Mouse (Mus musculus) layer of hippocampus, postnatal 36 days (tissue): ENCODE data around the gene Msmb. TPM values are rescaled to one million over a fixed set of nuclear protein-coding genes. Genes with fewer than 3 reads are reported as not detected.
A peak's percentile ranks its signal among the peaks of the same experiment; 100 is the strongest.
"Not testable (repeated sequence)": the region's sequence is repeated elsewhere in the genome, so short reads cannot be mapped to it uniquely, and the experiment has no call there.

Experiments
- DNase-seq, 2 experiments: peaks; one replicate each; pipeline ENCODE4 v3.0.0; 2022
- total RNA-seq, 2 experiments: library from RNA; stranded (reverse); gene quantifications; 2 replicates each; pipeline ENCODE4 v1.2.3; 2021

The Msmb gene
- total RNA-seq, 2 experiments from 2014 or later = not detected

DNA sequence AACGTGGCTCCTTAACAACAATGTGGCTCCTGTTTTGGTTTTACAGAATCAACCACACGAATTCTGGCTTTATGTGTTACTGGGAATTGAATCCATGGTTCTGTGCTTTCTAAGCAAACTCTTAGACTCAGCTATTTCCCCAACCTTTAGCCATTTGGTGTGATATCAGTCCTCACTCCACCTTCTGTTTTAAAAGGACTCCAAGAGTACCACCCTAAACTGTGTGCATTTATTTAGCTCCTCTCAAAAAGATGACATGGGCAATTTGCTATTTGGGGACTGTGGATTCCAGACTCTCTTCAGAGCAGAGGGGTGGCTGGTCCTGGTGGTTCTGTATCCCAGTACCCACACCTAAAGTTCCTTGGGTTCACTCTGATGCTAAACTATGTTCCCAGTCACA, 4.8 kb downstream of the Msmb start:
- DNase-seq = no peak

DNA sequence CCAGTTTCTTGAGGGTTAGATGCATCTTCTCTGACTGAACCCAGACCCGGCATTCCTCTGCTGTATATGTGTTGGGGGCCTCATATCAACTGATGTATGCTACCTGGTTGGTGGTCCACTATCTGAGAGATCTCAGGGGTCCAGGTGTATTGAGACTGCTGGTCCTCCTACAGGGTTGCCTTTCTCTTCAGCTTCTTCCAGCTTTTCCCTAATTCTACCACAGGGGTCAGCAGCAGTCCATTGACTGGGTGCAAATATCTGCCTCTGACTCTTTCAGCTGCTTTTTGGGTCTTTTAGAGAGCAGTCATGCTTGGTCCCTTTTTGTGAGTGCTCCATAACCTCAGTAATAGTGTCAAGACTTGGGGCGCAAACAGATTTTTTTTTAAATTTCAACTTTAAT, 9.0 kb downstream of the Msmb start:
- DNase-seq = no peak

DNA sequence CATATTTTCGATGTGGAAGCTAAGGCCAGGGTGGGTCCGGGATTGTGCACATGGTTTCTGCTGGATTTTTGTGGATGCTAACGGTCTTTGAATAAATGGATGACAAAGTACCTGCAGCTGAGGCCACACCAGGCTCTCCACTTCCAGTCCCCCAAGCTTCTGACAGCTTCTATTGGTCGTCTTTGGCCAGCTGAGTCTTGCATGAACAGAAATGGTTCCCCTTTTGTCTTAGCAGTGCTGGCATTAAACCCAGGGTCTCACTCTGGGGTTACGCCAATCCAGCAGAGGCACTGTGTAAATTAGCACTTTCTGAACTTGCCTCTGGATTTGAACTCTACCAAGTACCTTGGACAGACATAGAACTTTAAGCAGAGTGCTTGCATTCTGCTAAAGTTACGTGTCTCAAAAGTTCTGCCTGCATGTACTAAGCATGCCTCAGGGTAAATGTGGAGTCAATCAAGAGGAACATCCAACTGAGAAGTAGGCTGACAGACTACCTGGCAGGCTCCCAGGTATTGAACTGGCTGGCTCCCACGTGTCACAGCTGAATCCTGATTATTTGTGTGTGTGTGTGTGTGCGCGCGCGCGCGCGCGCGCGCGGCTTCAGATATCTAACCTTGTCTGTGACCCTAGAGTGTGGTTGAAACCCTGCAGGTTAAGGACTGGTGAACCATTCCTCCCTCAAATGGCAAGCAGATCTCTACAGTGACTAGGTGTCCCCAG, 10.6 kb downstream of the Msmb start:
- no peak for DNase-seq

DNA sequence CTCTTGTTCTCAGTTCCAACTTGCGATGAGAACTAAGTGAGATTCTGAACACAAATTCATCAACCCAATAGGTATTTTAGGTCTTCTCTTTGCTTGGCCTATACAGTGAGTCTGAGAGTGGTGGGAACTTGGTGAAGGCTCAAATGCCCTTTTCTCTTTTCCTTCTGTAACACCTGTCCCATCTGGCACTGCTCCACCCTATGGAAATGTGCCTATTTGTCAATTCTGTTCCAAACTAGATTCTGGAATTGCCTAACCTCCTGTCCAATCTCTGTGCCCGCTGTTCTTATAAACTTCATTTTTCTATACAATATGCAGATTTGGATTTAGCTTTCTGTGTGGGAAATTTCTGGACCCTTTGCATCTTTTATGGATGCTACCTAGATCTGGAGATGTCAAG, 11.3 kb downstream of the Msmb start:
- DNase-seq = no peak

DNA sequence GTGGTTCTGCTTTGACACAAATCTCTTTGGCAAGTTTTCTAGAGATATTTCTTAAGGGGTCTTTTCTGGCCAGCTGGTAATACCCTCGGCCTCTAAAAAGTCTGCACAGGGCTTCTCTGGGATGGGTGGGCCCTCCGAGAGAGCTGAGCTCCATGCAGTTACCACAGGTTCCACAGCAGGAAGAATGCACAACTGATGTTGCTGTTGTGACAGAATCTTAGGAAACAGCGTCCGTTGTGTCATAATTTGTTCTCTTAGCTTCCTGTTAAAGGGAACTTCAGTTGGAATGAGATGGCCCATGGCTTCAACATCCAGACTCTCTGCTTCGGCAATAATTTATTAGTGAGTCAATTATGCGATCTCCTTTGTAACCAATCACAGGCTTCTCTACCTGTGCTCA, 12.9 kb downstream of the Msmb start:
- DNase-seq = no peak

DNA sequence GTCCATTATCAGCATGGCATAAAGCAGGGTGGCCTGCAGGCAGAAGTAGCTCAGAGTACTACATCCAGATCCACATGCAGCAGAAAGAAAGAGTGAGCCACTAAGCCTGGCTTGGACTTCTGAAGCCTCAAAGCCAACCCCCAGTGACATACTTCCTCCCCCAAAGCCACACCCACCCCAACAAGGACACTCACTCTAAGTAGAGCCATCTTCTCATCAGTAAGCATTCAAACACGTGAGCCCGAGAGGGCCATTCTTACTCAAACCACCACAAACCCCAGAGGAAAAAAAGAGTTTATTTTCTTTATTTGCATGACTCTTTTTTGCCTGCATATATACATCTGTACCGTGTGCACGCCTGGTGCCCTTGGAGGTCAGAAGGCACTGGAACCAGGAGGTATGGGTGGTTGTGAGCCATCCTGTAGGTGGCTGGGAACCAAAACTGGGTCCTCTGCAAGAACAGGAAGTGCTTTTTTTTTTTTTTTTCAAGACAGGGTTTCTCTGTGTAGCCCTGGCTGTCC, 17.4 kb downstream of the Msmb start:
- no peak for DNase-seq

DNA sequence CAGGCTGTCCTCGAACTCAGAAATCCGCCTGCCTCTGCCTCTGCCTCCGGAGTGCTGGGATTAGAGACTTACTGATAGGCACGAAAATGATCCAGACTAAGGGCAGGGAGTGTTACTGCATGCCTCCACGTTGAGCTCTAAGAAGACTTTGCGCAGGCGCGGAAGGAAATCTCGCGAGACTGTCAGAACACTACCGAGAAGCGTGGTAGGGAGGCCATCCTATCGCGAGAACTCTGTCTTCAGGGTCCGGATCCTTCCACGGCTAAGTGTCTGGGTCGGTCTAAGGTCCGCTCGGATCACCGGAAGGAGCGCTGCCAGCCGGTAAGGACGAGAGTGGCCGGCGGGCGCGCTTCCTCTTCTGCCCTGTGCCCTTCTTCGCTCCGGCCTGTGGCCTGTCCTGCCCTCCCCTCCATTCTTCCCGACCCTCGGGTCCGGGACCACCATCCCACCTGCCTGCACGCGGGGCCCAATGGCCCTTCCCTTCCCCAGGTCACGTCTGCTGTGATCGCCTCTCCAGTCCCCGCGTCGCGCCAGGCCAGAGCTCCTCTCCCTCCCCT, 17.9 kb downstream of the Msmb start, which contains the start of gene Ncoa4:
Gene Ncoa4, plus strand, starts transcription at position 176 of the 557 bp plus-strand sequence.
- peak; percentile 96 for DNase-seq

DNA sequence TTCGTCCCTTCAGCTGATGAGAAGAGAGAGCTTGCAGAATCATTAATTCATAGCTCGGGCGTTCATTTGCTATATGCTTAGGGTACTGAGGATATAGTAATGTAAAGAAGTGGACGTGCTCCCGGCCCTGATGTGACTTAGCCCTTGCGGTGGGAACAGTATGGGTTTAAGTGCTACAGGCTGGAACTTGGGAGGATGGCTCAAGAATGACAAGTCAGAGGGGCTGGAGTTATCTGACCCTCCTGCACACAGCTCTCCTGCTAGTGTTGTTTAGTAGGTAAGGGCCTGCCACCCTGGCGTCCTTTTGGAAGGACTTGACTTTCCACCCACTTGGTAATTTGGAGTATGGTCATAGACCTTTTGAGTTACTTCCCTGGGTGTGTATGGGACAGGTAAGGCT, 18.7 kb downstream of the Msmb start:
- no peak for DNase-seq

DNA sequence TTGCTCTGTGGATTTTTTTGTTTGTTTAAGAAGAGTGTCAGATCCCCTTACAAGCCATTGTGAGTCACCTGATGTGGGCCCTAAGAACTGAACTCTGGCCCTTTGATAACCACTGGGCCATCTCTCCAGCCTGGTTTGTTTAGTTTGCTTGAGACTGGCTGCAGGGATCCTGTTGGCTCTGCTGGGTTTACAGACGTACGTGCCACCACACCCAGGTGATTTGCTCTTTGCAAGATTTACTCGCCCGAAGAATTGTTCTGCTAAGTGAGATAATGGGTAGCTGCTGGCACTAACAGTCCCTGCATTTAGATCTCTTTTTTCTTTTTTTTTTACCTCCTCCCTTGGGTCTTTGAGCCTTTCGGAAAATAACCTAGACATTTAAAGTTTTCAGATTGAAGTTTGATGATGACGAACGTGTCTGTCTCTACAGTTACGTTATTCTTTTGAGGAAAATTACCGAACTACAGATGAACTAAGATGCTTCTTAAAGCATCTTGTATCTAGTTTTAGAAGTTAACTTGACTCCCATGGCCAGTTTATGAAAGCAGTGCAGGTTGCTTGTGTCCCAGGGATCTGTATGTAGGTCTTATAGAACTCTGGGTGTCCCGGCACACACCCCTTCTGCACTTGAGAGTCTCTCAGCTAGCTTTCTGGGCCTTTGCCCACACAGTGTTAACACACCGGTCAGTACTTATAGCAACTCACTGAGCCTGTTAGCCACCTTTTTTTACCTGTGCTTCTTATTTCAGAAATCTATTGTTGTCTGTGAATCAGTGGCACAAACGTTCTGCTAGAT, 19.5 kb downstream of the Msmb start:
- DNase-seq = no peak

DNA sequence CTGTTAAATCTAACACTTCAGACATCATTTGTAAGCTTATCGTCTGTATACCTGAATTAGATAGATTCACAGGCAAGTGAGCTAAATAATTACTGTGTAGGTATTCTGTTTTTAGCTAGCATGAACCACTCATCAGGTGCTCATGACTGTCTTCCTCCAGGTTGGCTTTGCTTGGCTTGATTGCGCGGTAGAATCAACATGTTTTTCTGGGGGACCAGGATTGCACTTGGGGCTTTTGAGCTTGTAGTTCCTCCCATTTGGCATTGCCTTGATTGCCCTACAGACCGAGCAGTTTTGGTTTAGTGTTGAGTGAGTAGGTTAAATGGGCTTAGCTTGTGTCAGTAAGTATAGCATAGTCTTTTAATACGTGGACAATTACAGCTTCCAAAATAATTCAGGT, 20.4 kb downstream of the Msmb start:
- no peak for DNase-seq

DNA sequence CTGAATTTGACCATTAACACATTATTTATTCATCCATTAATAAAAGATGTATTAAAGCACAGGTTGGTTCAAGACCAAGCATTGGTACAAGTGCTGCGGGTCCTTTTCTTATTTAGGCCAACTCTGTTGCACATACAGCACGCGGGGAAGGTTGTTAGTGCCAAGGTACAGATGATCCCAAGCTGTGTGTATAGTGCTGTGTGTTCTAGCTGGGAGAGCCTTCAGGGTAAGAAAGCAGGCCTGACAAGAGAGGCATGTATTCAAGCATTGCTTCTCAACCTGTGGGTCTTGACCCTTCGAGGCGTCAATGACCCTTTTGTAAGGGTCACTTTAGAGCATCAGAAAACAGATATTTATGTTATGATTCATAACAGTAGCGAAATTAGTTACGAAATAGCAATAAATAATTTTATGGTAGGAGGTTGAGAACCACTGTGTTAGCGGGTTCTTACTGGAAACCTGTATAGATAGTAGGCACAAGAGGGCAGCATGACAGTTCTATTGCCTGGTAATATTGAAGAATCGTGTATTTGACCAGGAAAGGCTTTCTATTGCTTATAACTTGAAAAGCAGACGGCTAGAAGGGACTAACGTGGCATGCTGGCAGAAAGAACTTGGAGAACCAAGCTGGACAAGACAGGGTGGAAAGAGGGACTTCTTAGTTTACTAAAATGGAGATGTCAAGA, 21.5 kb downstream of the Msmb start:
- DNase-seq = no peak

DNA sequence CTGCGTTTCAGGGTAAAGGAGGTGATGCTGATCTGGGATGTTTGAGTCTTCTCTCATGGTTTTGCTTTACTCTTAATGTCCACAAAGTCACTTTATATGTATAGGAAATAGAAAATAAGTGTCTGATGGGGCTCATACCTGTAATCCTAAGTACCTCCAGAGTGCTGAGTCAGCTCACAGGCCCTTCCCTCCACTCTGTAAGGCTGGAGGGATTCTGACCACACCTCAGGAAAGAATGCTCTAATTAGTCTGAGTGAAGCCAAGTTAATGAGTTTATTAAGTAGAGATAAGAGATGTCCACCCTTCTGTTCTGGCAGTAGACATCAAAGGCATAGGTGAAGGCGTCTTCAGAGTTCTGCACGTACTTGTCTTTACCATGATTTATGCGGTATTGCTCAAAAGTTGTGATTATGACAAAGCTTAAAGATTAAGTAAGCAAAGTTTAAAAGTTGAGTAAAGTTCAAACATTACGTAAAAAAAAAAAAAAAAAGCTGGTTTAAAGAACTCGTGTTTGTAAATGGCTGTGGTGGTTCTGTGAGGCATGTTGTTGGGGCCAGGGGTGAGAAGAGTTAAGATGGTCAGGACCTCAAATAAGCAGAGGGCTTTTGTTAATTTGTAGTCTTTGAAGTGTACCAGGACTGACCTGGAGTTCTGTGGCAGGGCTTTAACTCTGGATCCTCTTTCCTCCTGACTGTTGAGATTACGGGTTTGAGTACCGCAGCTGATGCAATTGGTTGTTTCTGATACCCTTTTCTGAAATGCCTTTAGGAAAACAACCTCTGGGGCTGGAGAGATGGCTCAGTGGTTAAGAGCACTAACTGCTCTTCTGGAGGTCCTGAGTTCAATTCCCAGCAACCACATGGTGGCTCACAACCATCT, 22.6 kb downstream of the Msmb start:
- DNase-seq = no peak

DNA sequence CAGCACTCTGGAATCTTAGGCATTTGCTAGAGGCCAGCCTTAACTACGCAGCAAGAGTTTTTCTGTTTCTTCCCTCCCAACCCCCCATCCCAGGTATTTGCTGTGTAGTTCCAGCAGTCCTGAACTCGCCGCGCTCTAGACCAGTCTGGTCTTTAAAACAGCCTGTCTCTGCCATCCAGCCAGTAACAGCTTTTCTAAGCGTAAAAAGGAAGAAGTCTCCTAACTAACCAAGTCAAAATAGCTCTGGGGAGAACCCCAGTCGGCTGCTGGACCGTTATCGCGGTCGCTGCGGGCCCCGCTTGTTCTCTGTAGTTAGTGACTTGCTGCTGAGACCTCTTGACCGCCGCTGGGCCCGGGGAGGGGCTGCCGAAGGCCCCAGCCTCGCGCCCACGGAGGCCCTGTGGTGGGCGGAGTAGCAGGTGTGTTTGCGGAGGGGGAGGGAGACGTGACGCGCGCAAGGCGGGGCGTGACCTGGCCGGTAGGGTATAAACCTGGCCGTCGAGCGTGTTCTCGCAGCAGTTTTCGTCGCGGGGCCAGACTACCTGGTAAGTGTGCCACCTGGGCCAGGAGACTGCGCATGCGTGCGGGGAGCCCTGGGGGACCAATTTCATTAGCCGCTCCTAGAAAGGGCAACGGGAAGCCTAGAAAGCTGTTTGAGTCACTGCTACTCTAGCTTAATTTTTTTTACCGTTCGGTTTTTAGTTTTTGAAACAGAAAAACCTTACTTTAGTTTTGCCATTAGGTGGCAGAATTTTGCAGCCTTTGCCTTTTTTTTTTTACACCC, 23.6 kb downstream of the Msmb start:
- peak; percentile 26 to 30 for DNase-seq

DNA sequence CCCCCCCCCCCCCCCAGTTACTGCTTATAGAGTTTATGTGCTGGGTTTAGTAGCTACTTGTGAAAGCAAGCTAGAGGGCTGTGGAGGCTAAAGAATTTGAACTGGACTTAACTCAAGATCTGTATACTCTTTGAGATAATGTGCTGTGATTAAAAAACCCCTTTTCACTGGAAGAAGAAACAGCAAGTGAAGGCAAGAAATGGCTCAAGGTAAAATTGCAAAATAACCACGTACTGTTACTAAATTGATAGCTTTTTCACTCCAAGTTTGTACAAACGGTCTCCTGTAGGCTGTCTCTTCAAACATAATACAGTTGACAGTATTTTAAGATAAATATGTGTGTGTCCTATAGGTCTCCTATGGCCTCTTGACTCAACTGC, 24.2 kb downstream of the Msmb start:
- no peak for DNase-seq

DNA sequence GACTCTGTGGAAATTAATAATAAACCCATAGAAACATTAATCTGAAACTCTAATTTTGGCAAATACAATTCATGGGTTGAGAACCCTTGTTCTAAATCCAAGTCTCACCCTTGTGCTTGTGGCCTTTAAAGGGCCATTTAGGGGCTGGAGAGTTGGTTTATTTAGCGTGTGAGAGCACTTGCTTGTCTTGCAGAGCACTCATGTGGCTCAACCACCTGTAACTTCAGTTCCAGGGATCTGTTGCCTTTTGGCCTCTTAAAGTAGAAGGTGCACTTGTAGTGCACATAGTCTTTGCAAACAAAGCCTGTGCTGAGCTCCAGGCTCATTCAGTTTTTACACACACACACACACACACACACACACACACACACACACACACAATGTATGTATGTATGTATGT, 25.0 kb downstream of the Msmb start:
- no peak for DNase-seq

DNA sequence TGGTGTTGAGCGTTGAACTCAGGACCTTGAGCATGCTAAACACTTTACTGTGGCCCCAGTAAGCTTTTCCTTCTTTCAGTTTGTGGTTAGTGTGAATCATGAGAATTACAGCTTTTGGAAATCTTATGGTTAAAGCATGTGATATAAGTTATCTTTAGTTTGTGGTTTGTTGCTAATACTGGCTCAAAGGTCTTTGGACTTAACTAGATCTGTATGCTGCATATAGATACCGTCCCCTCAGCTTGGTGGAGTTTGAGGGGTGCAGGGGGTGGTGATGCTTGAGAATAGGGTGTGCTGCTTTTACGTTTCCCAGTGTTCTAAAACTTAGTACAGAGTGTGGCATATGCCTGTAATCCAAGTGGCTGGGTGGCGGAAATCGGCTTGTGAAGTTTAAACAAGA, 25.5 kb downstream of the Msmb start:
- no peak for DNase-seq

DNA sequence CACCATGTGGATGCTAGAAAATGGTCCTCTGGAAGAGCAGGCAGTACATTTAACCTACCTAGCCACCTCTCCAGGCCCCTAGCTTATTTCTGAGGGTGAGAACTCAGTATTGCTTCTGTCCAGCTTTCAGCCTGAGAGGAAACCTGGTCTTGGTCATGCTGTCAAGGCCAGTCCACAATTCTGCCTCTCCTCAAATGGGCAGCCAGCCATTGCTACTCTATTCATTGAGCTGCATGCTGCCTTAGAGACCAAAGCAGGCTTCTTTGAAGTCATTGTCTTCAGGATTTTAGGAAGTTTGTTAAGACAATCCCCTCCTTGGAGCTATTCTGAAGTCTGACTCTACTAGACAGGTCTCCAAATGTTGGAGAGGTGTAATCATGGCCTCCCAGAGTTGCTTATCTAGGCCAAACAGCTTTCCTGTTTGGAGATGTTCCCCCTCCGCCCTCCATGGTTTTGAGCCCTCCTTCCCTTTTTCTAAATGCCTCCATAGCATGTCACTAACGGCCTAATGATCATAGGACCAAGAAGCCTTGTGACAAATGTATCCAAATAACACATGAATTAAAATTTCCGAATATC, 26.9 kb downstream of the Msmb start:
- DNase-seq = no peak

DNA sequence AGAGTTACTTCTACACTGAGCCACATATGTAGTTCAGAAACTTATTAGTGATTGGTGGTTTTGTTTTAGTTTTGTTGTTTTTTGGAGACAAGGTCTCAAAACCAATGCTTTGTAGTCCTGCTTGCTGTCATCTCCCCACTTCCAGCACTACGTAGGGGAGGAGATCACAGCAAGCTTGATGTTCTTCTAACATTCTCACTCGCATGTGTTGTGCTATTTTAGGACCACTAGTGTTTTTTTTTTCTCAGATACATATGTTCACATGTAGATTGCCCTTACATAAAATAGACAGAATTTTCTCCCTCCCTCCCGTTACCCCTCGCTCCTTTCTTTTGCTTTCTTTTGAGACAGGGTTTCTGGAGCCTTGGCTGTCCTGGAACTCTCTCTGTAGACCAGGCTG, 28.3 kb downstream of the Msmb start:
- no peak for DNase-seq

DNA sequence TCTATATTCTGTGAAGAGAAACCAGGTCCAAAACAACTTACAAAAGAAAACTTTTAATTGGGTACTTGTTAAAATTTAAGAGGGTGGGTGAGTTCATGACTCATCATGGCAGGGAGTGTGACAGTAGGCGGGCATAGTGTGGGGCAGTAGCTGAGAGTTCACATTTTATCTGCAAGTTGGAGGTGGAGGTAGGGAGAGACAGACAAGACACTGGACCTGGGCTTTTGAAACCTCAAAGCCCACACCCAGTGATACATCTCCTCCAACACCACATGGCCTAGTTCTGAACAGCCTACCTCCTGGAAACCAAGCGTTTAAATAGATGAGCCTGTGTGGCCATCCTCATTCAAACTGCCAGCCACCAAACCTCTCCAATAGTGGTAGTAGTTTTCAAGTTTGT, 33.5 kb downstream of the Msmb start:
- DNase-seq = no peak

DNA sequence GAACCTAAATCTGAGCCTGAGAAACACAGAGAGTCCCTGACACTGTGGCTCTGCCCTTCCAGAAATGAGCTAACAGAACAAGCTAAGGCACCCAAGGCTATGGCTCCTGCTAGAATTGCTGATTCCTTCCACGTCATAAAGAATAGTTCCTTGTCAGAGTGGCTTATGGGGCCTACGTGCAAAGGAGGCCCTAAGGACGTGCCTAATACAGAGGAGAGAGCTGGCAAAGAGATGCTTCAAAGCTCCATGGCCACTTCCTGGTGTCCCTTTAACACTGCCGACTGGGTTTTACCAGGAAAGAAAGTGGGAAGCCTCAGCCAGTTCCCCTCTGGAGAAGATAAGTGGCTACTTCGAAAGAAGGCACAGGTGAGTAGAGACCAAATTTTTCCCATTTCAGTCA, 34.8 kb downstream of the Msmb start:
- not testable (repeated sequence) for DNase-seq
